Mouse (Mus musculus) embryo, embryonic 11 days (tissue): ENCODE measurements around the gene Zfp771.

Experiments
- DNase-seq: peaks from one replicate; pipeline ENCODE4 v3.0.0-alpha.2; 2015

Zfp771 gene

GRCm38 (mm10) chr7:127290142-127290541 is 46.1 kb downstream of the Zfp771 start:
- DNase-seq: no peak

GRCm38 (mm10) chr7:127296098-127296497 is 52.0 kb downstream of the Zfp771 start, which contains the start of gene Itgal:
Itgal (plus strand) TSS chr7:127296260.
- no peak for DNase-seq

GRCm38 (mm10) chr7:127296786-127297555 is 52.9 kb downstream of the Zfp771 start:
- DNase-seq: no peak

DNA sequence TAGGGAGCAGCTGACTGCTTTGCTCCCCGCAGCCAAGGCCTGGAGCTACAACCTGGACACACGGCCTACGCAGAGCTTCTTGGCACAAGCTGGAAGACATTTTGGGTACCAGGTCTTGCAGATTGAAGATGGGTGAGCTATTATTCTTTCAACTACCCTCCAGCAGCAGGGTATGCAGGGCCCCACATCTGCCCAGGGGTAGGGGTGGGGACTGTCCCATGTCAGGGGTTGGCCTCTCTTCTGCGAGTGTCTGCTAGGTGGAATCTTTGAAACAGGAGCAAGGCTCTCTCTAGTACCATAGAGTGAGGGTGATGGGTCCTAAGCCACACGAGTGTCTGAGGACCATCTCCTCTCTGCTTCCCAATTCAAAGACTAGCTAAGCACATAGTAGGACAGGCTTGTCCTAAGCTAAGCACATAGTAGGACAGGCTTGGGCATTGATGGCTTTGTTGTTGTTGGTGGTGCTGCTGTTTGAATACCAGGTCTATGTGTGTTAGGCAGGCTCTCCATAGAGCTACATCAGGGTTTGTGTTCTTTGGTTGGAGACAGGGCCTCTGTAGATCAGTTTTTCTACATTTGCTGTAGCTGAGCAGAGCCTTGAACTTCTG is 53.6 kb downstream of the Zfp771 start:
- DNase-seq: no peak
